Mouse (Mus musculus): Measurements from ENCODE around the gene Wdr45. TPM values are rescaled to one million over a fixed set of nuclear protein-coding genes. Genes with fewer than 3 reads are reported as not detected.
"Not testable (repeated sequence)": the region's sequence is repeated elsewhere in the genome, so short reads cannot be mapped to it uniquely, and the experiment has no call there.

Wdr45 gene
- polyA plus RNA-seq, 1 experiment from 2014 or later = 32.0 TPM

- no peaks in the 10 kb centered on the region for H3K27me3 ChIP-seq
- peaks cover 7% of the 10 kb centered on the region; the same call in 1 of the 2 replicates for H3K4me1 ChIP-seq
- no peak overlapping the region for H3K4me3 ChIP-seq
- no peak overlapping the region for H3K4me2 ChIP-seq (replicated peaks)
- H3K27ac ChIP-seq = no peak overlapping the region
- no peak for ATAC-seq (ENCODE audit: low FRiP score, low read depth)
- WGBS = 37% methylated on average over 1 of the region's 1 CpGs
- peaks cover 2% of the 10 kb centered on the region; the same call in 1 of the 2 replicates for H3K36me3 ChIP-seq
- no peaks in the 10 kb centered on the region for H3K9me3 ChIP-seq
- no peak overlapping the region for H3K9ac ChIP-seq
Observed at GRCm38 (mm10) chrX:7744940-7745339, 30.8 kb downstream of the Wdr45 start.

GRCm38 (mm10) chrX:7745429-7745828 is 31.3 kb downstream of the Wdr45 start:
- Histone ChIP-seq H3K36me3 (peaks cover 2% of the 10 kb centered on the region; the same call in 1 of the 2 replicates), H3K4me3 (no peak overlapping the region), H3K9ac (no peak overlapping the region), H3K4me1 (peaks cover 9% of the 10 kb centered on the region; the same call in 1 of the 2 replicates), H3K27ac (no peak overlapping the region), H3K9me3 (no peaks in the 10 kb centered on the region), H3K27me3 (no peaks in the 10 kb centered on the region), H3K4me2 (replicated peaks) (no peak overlapping the region)
- 85% methylated on average over 8 of the region's 8 CpGs for WGBS
- ATAC-seq (ENCODE audit: low FRiP score, low read depth) = no peak

- no peak within 1 kb of the TSS for H3K27ac ChIP-seq
- ATAC-seq (ENCODE audit: low FRiP score, low read depth) = peak; percentile 87
- 7% methylated on average over 38 of the region's 56 CpGs for WGBS
Observed at GRCm38 (mm10) chrX:7750432-7751116, 36.4 kb downstream of the Wdr45 start, which contains the start of gene Ccdc120. Gene Ccdc120, minus strand, starts transcription at chrX:7750905.

GRCm38 (mm10) chrX:7753627-7754026 is 39.5 kb downstream of the Wdr45 start:
- H3K36me3 ChIP-seq; ATAC-seq (ENCODE audit: low FRiP score, low read depth); H3K27ac ChIP-seq; H3K9me3 ChIP-seq; H3K4me2 ChIP-seq (replicated peaks); H3K27me3 ChIP-seq; H3K4me1 ChIP-seq; H3K4me3 ChIP-seq; H3K9ac ChIP-seq: not testable (repeated sequence)
- 16% methylated on average over 3 of the region's 3 CpGs for WGBS

More at GRCm38 (mm10) chrX:7750432-7751116, 36.4 kb downstream of the Wdr45 start, which contains the start of gene Ccdc120:
- Histone ChIP-seq H3K9ac (peak within 1 kb of the TSS; percentile 76), H3K4me2 (replicated peaks) (peak within 1 kb of the TSS; percentile 61), H3K27me3 (no peaks in the 10 kb centered on the region), H3K9me3 (no peaks in the 10 kb centered on the region), H3K36me3 (no peaks in the 10 kb centered on the region), H3K4me1 (peaks cover 9% of the 10 kb centered on the region; the same call in 1 of the 2 replicates), H3K4me3 (peak within 1 kb of the TSS; percentile 61)

- Histone ChIP-seq H3K27me3 (no peaks in the 10 kb centered on the region), H3K9me3 (no peaks in the 10 kb centered on the region), H3K36me3 (peaks cover 11% of the 10 kb centered on the region), H3K9ac (peak within 1 kb of the TSS; percentile 78), H3K4me2 (replicated peaks) (peak within 1 kb of the TSS; percentile 71), H3K4me1 (peaks cover 19% of the 10 kb centered on the region), H3K27ac (no peak within 1 kb of the TSS), H3K4me3 (peak within 1 kb of the TSS; percentile 71)
- ATAC-seq (ENCODE audit: low FRiP score, low read depth) = peak; percentile 96
- 19% methylated on average over 38 of the region's 38 CpGs for WGBS
Observed at GRCm38 (mm10) chrX:7762137-7762920, 48.2 kb downstream of the Wdr45 start, which contains the start of gene Tfe3. Gene Tfe3, plus strand, starts transcription at chrX:7762560.

- H3K9ac ChIP-seq = peak overlapping the region; percentile 78
- peaks cover 16% of the 10 kb centered on the region for H3K36me3 ChIP-seq
- H3K4me3 ChIP-seq = peak overlapping the region; percentile 71
- peaks cover 19% of the 10 kb centered on the region for H3K4me1 ChIP-seq
- peak; percentile 12; the same call in 1 of the 2 replicates for ATAC-seq (ENCODE audit: low FRiP score, low read depth)
- 15% methylated on average over 21 of the region's 21 CpGs for WGBS
- H3K4me2 ChIP-seq (replicated peaks) = peak overlapping the region; percentile 71
- no peaks in the 10 kb centered on the region for H3K27me3 ChIP-seq
- H3K9me3 ChIP-seq = no peaks in the 10 kb centered on the region
- H3K27ac ChIP-seq = no peak overlapping the region
Observed at GRCm38 (mm10) chrX:7762921-7763197, 48.7 kb downstream of the Wdr45 start.

- H3K4me3 ChIP-seq = peak overlapping the region; percentile 71
- no peaks in the 10 kb centered on the region for H3K27me3 ChIP-seq
- no peak overlapping the region for H3K27ac ChIP-seq
- H3K36me3 ChIP-seq = peaks cover 26% of the 10 kb centered on the region
- ATAC-seq (ENCODE audit: low FRiP score, low read depth) = no peak
- H3K9ac ChIP-seq = peak overlapping the region; percentile 78
- H3K4me2 ChIP-seq (replicated peaks) = peak overlapping the region; percentile 71
- H3K4me1 ChIP-seq = peaks cover 19% of the 10 kb centered on the region
- WGBS = 15% methylated on average over 21 of the region's 22 CpGs
- H3K9me3 ChIP-seq = no peaks in the 10 kb centered on the region
Observed at GRCm38 (mm10) chrX:7763631-7764393, 49.7 kb downstream of the Wdr45 start.

GRCm38 (mm10) chrX:7764657-7765280 is 50.6 kb downstream of the Wdr45 start:
- Histone ChIP-seq H3K27me3 (no peaks in the 10 kb centered on the region), H3K9ac (no peak overlapping the region), H3K4me1 (peaks cover 19% of the 10 kb centered on the region), H3K27ac (no peak overlapping the region), H3K4me2 (replicated peaks) (peak overlapping the region; percentile 71), H3K9me3 (no peaks in the 10 kb centered on the region), H3K4me3 (peak overlapping the region; percentile 71), H3K36me3 (peaks cover 34% of the 10 kb centered on the region)
- no peak for ATAC-seq (ENCODE audit: low FRiP score, low read depth)
- WGBS = 25% methylated on average over 9 of the region's 9 CpGs

GRCm38 (mm10) chrX:7765281-7765670 is 51.1 kb downstream of the Wdr45 start:
- H3K9ac ChIP-seq = peak overlapping the region; percentile 25; the same call in 1 of the 2 replicates
- peaks cover 19% of the 10 kb centered on the region for H3K4me1 ChIP-seq
- peak overlapping the region; percentile 71 for H3K4me2 ChIP-seq (replicated peaks)
- H3K27ac ChIP-seq = no peak overlapping the region
- H3K4me3 ChIP-seq = peak overlapping the region; percentile 71
- no peaks in the 10 kb centered on the region for H3K9me3 ChIP-seq
- H3K27me3 ChIP-seq = no peaks in the 10 kb centered on the region
- 37% methylated on average over 12 of the region's 13 CpGs for WGBS
- H3K36me3 ChIP-seq = peaks cover 39% of the 10 kb centered on the region
- ATAC-seq (ENCODE audit: low FRiP score, low read depth) = no peak

- Histone ChIP-seq H3K27ac (no peak overlapping the region), H3K27me3 (no peaks in the 10 kb centered on the region), H3K4me2 (replicated peaks) (peak overlapping the region; percentile 71), H3K9me3 (no peaks in the 10 kb centered on the region), H3K4me1 (peaks cover 19% of the 10 kb centered on the region), H3K9ac (peak overlapping the region; percentile 25; the same call in 1 of the 2 replicates), H3K36me3 (peaks cover 44% of the 10 kb centered on the region), H3K4me3 (peak overlapping the region; percentile 71)
- peak; percentile 41; the same call in 1 of the 2 replicates for ATAC-seq (ENCODE audit: low FRiP score, low read depth)
- WGBS = 12% methylated on average over 11 of the region's 11 CpGs
Observed at GRCm38 (mm10) chrX:7765764-7766163, 51.6 kb downstream of the Wdr45 start.

GRCm38 (mm10) chrX:7769302-7770017 is 55.3 kb downstream of the Wdr45 start:
- 83% methylated on average over 7 of the region's 7 CpGs for WGBS

More at GRCm38 (mm10) chrX:7769302-7770017, 55.3 kb downstream of the Wdr45 start:
- peaks cover 14% of the 10 kb centered on the region for H3K4me1 ChIP-seq
- no peak overlapping the region for H3K4me3 ChIP-seq
- H3K4me2 ChIP-seq (replicated peaks) = no peak overlapping the region
- no peak overlapping the region for H3K27ac ChIP-seq
- H3K36me3 ChIP-seq = peaks cover 71% of the 10 kb centered on the region
- no peaks in the 10 kb centered on the region for H3K9me3 ChIP-seq
- ATAC-seq (ENCODE audit: low FRiP score, low read depth) = no peak
- no peaks in the 10 kb centered on the region for H3K27me3 ChIP-seq
- no peak overlapping the region for H3K9ac ChIP-seq
